Mouse (Mus musculus) activated CD4-positive, CD25-positive, alpha-beta regulatory T cell, adult 9 weeks (primary cell): ENCODE data around the gene Ankrd63. TPM values are rescaled to one million over a fixed set of nuclear protein-coding genes. Genes with fewer than 3 reads are reported as not detected.

Source experiments
- polyA plus RNA-seq: library from polyadenylated mRNA; unstranded; fragments of 100-300 nt; shearing (Covaris generic); gene quantifications from one replicate; pipeline ENCODE4 v1.2.1, GENCODE M21; 2017

The Ankrd63 gene
- not detected for polyA plus RNA-seq

GRCm38 (mm10) chr2:118703913-118704730 lies at the start of gene Ankrd63:
Ankrd63 (minus strand) TSS chr2:118703963.

GRCm38 (mm10) chr2:118745232-118745884 lies 41.6 kb upstream of the Ankrd63 start, which contains the start of gene Inafm2:
Inafm2 (plus strand) TSS chr2:118745758.

GRCm38 (mm10) chr2:118728337-118728736 lies 24.6 kb upstream of the Ankrd63 start, which contains the start of gene Plcb2:
Plcb2 (minus strand) TSS chr2:118728438.

GRCm38 (mm10) chr2:118662902-118663803 lies 40.6 kb downstream of the Ankrd63 start, which contains the start of gene Pak6:
Pak6 (plus strand) TSS chr2:118663303.

Other genes with a start within 250 kb of the Ankrd63 start
- 347 TPM for gene Srp14, start 224.3 kb downstream of the Ankrd63 start, polyA plus RNA-seq
- gene Bmf, start 154.3 kb downstream of the Ankrd63 start, polyA plus RNA-seq, result 2.3 TPM
- gene Bub1b, start 105.8 kb downstream of the Ankrd63 start, polyA plus RNA-seq, result 12.1 TPM
- gene Pak6, start 40.7 kb downstream of the Ankrd63 start, polyA plus RNA-seq, result not detected
- gene Plcb2, start 24.5 kb upstream of the Ankrd63 start, polyA plus RNA-seq, result 38.6 TPM
- gene Inafm2, start 41.8 kb upstream of the Ankrd63 start, polyA plus RNA-seq, result 2.4 TPM
- gene Ccdc9b, start 58.7 kb upstream of the Ankrd63 start, polyA plus RNA-seq, result not detected
- not detected for gene Phgr1, start 68.8 kb upstream of the Ankrd63 start, polyA plus RNA-seq
- not detected for gene Disp2, start 75.8 kb upstream of the Ankrd63 start, polyA plus RNA-seq
- 13.1 TPM for gene Knstrn, start 110.0 kb upstream of the Ankrd63 start, polyA plus RNA-seq
- gene Ivd, start 158.0 kb upstream of the Ankrd63 start, polyA plus RNA-seq, result 65.9 TPM
- 1.7 TPM for gene Bahd1, start 196.4 kb upstream of the Ankrd63 start, polyA plus RNA-seq
- gene Chst14, start 222.5 kb upstream of the Ankrd63 start, polyA plus RNA-seq, result 4.4 TPM